Mouse (Mus musculus): Measurements from ENCODE around the gene Tbk1.

The Tbk1 gene

DNA sequence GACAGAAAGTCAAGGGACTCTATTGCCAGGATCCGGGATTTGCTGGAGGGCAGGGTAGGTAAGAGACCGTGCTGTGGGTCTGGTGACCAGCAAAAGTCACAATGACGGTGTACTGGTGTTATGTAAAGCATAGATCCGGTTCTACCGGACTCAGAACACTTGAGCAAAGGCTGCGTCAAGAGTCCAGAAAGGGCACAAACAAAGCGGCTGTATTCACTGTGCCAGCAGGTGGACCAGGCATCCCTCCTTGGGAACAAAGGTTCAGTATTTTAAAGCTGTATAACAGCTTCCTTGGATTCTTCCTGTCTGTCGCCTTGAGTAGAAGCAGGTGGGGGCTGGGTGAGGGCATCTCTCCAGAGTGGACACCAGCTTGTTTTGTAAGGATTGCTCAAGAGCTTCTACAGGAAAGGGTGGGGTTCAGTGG is 88.1 kb downstream of the Tbk1 start:
- no peak for DNase-seq (ENCODE audit: low spot score)

DNA sequence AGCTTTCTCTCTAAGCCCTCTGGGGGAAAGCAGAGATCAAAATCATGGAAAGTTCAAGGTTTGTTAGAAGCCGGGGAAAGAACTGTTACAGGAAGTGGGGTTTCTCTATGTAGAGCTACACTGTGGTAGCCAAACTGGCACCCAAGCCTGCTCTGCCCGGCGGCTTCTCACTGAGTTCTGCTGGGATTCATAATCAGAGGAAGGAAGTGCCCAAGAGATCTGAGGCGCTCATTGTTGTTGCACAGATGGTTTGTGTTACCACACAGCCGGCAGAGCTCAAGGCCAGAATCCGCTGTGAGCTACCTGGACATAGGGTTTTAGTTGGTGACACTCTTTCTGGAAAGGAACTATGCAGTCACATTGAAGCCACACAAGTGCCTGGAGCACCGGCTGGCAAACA is 88.6 kb downstream of the Tbk1 start:
- DNase-seq (ENCODE audit: low spot score) = no peak

DNA sequence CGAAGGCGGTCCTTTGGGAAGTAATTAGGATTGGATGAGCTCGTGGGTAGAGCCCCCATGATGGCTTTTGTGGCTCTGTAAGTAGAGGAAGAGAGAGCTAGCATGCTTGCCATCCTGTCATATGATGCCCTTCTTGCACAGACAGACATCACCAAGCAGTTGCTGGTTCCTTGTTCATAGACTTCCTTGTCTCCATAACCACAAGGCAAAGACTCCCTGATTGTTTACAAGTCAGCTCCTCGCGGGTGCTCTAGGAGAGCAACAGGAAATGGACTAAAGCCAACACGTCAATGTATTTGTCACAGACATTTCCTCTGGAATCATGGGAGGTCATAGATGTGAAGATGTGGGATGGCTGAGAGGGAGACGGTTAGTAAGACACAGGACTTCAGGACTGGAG is 90.0 kb downstream of the Tbk1 start:
- DNase-seq (ENCODE audit: low spot score) = no peak
